Mouse (Mus musculus) forebrain, embryonic 12.5 days (tissue): ENCODE measurements around the gene Rb1. TPM values are rescaled to one million over a fixed set of nuclear protein-coding genes. Genes with fewer than 3 reads are reported as not detected.

Experiments
- ATAC-seq: fragments of 200-750 bp; cut with Nextera tagmentation; 2 replicates; pipeline ENCODE4 v1.8.0; 2017; ENCODE audit warnings: moderate TSS enrichment; ENCODE audit not compliant: low FRiP score
- H3K27ac ChIP-seq: fragments of 300-500 bp; sonication (generic); 2 replicates; pipeline ENCODE4 v1.5.1; 2016; ENCODE audit warnings: mild to moderate bottlenecking
- H3K27me3 ChIP-seq: fragments of 300-500 bp; sonication (generic); 2 replicates; pipeline ENCODE4 v1.6.1; 2016; ENCODE audit warnings: mild to moderate bottlenecking
- H3K36me3 ChIP-seq: fragments of 300-500 bp; sonication (generic); replicated peaks from 2 replicates; pipeline ENCODE4 v1.6.1; 2016; ENCODE audit warnings: mild to moderate bottlenecking
- H3K4me1 ChIP-seq: fragments of 300-500 bp; sonication (generic); 2 replicates; pipeline ENCODE4 v1.6.1; 2016
- H3K4me2 ChIP-seq: fragments of 300-500 bp; sonication (generic); 2 replicates; pipeline ENCODE4 v1.6.1; 2016; ENCODE audit warnings: mild to moderate bottlenecking, moderate library complexity
- H3K4me3 ChIP-seq: fragments of 300-500 bp; sonication (generic); replicated peaks from 2 replicates; pipeline ENCODE4 v1.5.1; 2016; ENCODE audit warnings: mild to moderate bottlenecking
- H3K9ac ChIP-seq: fragments of 300-500 bp; sonication (generic); 2 replicates; pipeline ENCODE4 v1.6.1; 2016; ENCODE audit warnings: mild to moderate bottlenecking
- H3K9me3 ChIP-seq: fragments of 300-500 bp; sonication (generic); 2 replicates; pipeline ENCODE4 v1.6.1; 2016
- WGBS: fragments of 180-500 bp; shearing (Covaris S2); methylation state at CpG from one replicate; pipeline ENCODE4 v1.1.7; 2016; 5-methylcytosine and 5-hydroxymethylcytosine counted together
- polyA plus RNA-seq: library from polyadenylated mRNA; unstranded; fragments of >200 nt; fragmentation: Nextera tagmentation; extraction: Ambion mirVana; gene quantifications from 2 replicates; pipeline ENCODE4 v1.2.1, GENCODE M21; 2016

The Rb1 gene
- polyA plus RNA-seq, 1 experiment from 2014 or later = 30.4 TPM

DNA sequence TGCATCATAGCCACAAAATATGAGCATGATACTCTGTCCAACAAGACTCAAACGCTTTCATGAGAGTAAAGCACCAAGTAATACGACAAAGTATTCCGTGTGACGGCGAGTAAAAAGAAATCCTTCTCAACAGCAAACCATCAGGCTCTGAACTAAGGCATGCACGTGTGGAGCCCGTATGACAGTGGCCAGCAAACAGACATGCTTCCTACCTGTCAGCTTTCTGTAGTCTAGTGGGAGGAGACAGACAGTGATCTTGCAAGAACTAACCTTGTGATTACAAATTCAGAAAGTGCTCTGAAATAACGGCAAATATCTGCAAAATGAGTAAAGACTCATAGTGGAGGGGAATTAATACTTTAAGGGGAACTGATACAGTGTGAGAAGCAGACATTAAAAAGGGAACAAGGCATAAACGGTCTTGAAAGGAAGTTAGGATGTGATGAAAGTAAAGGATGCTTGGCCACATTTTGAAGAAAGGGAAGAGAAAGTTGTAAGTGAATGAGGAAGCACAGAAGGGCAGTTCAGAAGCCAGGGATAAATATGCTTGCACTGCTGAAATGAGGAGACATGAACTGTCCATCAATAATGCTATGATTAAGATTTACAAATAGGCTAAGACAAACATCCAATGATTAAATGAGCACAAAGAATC is 103.2 kb downstream of the Rb1 start:
- WGBS = 92% methylated on average over 9 of the region's 9 CpGs
- H3K9me3 ChIP-seq = no peaks in the 10 kb centered on the region
- no peaks in the 10 kb centered on the region for H3K36me3 ChIP-seq
- H3K4me2 ChIP-seq = no peak overlapping the region
- H3K27ac ChIP-seq = no peak overlapping the region
- ATAC-seq = no peak
- peaks cover 7% of the 10 kb centered on the region for H3K4me1 ChIP-seq
- H3K9ac ChIP-seq = no peak overlapping the region
- H3K27me3 ChIP-seq = no peaks in the 10 kb centered on the region
- H3K4me3 ChIP-seq = no peak overlapping the region

DNA sequence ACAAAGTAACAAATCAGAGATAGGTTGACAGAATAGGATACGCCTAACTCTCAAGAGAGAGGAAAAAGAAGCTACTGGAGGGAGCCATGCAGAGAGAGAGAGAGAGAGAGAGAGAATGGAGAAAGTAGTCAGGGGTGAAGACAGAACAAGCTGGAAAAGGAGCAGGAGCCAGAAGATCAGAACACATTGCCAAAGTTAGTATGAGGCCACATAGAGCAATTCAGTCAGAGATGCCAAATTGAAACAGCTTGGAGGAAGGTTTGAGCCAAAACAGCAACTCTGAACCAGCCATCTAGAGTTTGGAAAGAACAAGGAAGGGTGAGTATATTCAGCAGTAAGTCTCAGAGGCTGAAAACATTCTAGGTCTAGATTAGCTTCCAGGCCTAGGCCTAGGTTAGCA is 108.6 kb downstream of the Rb1 start:
- Histone ChIP-seq H3K27me3 (no peaks in the 10 kb centered on the region), H3K4me3 (no peak overlapping the region), H3K36me3 (peaks cover 27% of the 10 kb centered on the region), H3K9me3 (no peaks in the 10 kb centered on the region), H3K9ac (no peak overlapping the region), H3K4me2 (no peak overlapping the region), H3K27ac (no peak overlapping the region), H3K4me1 (peaks cover 7% of the 10 kb centered on the region)
- ATAC-seq = no peak
- WGBS = 94% methylated on average over 1 of the region's 1 CpGs

GRCm38 (mm10) chr14:73211477-73211876 is 114.1 kb downstream of the Rb1 start:
- Histone ChIP-seq H3K36me3 (peaks cover 32% of the 10 kb centered on the region), H3K9me3 (no peaks in the 10 kb centered on the region), H3K4me2 (no peak overlapping the region), H3K27me3 (no peaks in the 10 kb centered on the region), H3K9ac (no peak overlapping the region), H3K4me3 (no peak overlapping the region), H3K27ac (no peak overlapping the region), H3K4me1 (no peaks in the 10 kb centered on the region)
- WGBS = 95% methylated on average over 5 of the region's 5 CpGs
- no peak for ATAC-seq

DNA sequence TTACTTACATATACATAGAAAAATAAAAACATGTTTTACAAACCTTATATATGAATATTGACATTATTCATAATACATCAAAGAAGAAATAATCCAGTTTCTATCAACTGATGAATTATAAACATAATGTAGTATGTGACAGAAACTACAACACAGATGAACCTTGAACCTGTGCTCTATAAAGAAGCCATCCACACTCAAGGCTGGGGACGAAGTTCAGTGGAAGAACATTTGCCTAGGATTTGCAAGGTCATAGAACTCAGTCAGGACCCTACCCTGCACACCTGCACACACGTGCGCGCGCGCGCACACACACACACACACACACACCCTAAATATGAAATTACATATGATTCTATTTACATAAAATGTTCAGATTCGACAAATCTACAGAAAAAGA is 115.4 kb downstream of the Rb1 start:
- peaks cover 23% of the 10 kb centered on the region for H3K36me3 ChIP-seq
- no peak overlapping the region for H3K27ac ChIP-seq
- no peaks in the 10 kb centered on the region for H3K4me1 ChIP-seq
- WGBS = 93% methylated on average over 8 of the region's 8 CpGs
- H3K4me2 ChIP-seq = no peak overlapping the region
- no peaks in the 10 kb centered on the region for H3K9me3 ChIP-seq
- H3K4me3 ChIP-seq = no peak overlapping the region
- no peak overlapping the region for H3K9ac ChIP-seq
- H3K27me3 ChIP-seq = no peaks in the 10 kb centered on the region
- ATAC-seq = no peak

DNA sequence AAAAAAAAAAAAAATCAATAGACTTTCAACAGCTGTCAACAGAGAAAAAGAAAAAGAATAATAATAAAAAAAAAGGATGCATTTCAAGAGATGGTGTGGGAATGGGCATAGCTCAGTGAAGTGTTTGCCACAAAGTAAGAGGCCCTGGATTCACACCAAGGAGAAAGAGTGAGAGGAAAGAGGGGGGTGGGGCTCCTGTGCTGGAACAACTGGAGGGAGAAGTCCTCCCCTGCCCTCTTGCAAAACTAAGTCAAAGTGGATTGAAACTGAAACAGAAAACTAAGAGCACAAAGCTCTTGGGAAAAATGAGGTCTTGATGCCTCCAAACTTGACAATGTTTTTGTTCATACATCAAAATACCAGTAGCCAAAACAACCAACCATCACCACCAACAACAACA is 116.4 kb downstream of the Rb1 start:
- no peak overlapping the region for H3K4me2 ChIP-seq
- no peaks in the 10 kb centered on the region for H3K9me3 ChIP-seq
- no peak overlapping the region for H3K4me3 ChIP-seq
- peaks cover 18% of the 10 kb centered on the region; the same call in 1 of the 2 replicates for H3K36me3 ChIP-seq
- H3K4me1 ChIP-seq = no peaks in the 10 kb centered on the region
- H3K9ac ChIP-seq = no peak overlapping the region
- H3K27ac ChIP-seq = no peak overlapping the region
- H3K27me3 ChIP-seq = no peaks in the 10 kb centered on the region
- ATAC-seq = no peak

- Histone ChIP-seq H3K4me1 (no peaks in the 10 kb centered on the region), H3K9me3 (no peaks in the 10 kb centered on the region), H3K9ac (no peak overlapping the region), H3K36me3 (peaks cover 5% of the 10 kb centered on the region; the same call in 1 of the 2 replicates), H3K4me3 (no peak overlapping the region), H3K4me2 (no peak overlapping the region), H3K27me3 (no peaks in the 10 kb centered on the region), H3K27ac (no peak overlapping the region)
- no peak for ATAC-seq
- WGBS = 90% methylated on average over 3 of the region's 3 CpGs
Observed at GRCm38 (mm10) chr14:73204016-73204415, 121.6 kb downstream of the Rb1 start.

- Histone ChIP-seq H3K9me3 (no peaks in the 10 kb centered on the region), H3K9ac (no peak overlapping the region), H3K27me3 (no peaks in the 10 kb centered on the region), H3K4me2 (no peak overlapping the region), H3K27ac (no peak overlapping the region), H3K36me3 (peaks cover 22% of the 10 kb centered on the region), H3K4me3 (no peak overlapping the region), H3K4me1 (no peaks in the 10 kb centered on the region)
- no peak for ATAC-seq
- 74% methylated on average over 3 of the region's 3 CpGs for WGBS
Observed at GRCm38 (mm10) chr14:73201447-73201846, 124.2 kb downstream of the Rb1 start.

GRCm38 (mm10) chr14:73199058-73199457 is 126.6 kb downstream of the Rb1 start:
- Histone ChIP-seq H3K36me3 (peaks cover 25% of the 10 kb centered on the region), H3K4me1 (no peaks in the 10 kb centered on the region), H3K27ac (no peak overlapping the region), H3K4me3 (no peak overlapping the region), H3K9ac (no peak overlapping the region), H3K4me2 (no peak overlapping the region), H3K9me3 (no peaks in the 10 kb centered on the region), H3K27me3 (no peaks in the 10 kb centered on the region)
- 61% methylated on average over 5 of the region's 5 CpGs for WGBS
- no peak for ATAC-seq

GRCm38 (mm10) chr14:73186875-73187274 is 138.7 kb downstream of the Rb1 start:
- peaks cover 42% of the 10 kb centered on the region for H3K36me3 ChIP-seq

GRCm38 (mm10) chr14:73181144-73181543 is 144.5 kb downstream of the Rb1 start:
- Histone ChIP-seq H3K36me3 (peaks cover 84% of the 10 kb centered on the region), H3K4me1 (no peaks in the 10 kb centered on the region), H3K9me3 (no peaks in the 10 kb centered on the region), H3K9ac (no peak overlapping the region), H3K27ac (no peak overlapping the region), H3K27me3 (no peaks in the 10 kb centered on the region), H3K4me3 (no peak overlapping the region), H3K4me2 (no peak overlapping the region)
- 71% methylated on average over 2 of the region's 2 CpGs for WGBS
- no peak for ATAC-seq

More at GRCm38 (mm10) chr14:73186875-73187274, 138.7 kb downstream of the Rb1 start:
- Histone ChIP-seq H3K4me1 (no peaks in the 10 kb centered on the region), H3K27ac (no peak overlapping the region), H3K9me3 (no peaks in the 10 kb centered on the region), H3K4me3 (no peak overlapping the region), H3K4me2 (no peak overlapping the region), H3K9ac (no peak overlapping the region), H3K27me3 (no peaks in the 10 kb centered on the region)
- no peak for ATAC-seq
- WGBS = 84% methylated on average over 7 of the region's 7 CpGs

DNA sequence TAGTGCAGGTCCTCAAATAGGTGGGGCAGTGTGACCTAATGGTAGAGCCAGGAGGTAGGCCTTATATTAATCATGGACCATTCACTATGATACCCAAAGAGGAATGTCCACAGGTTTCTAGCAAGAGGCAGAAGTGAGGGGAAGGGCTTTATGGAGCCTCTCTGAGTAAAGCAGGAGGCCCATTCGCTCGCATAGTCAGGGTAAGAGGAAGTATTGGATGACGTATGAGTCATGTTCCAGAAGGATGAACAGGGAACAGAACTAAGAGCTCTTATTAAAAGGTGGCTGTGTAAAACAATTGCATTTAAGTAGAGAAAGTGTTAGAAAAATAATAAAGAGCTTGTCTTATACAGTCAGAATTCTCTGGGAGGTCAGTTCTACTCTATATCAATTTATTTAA is 145.0 kb downstream of the Rb1 start:
- H3K27ac ChIP-seq = no peak overlapping the region
- H3K36me3 ChIP-seq = peaks cover 85% of the 10 kb centered on the region
- no peaks in the 10 kb centered on the region for H3K9me3 ChIP-seq
- H3K4me2 ChIP-seq = no peak overlapping the region
- WGBS = 85% methylated on average over 3 of the region's 3 CpGs
- no peak overlapping the region for H3K9ac ChIP-seq
- H3K27me3 ChIP-seq = no peaks in the 10 kb centered on the region
- no peak for ATAC-seq
- H3K4me1 ChIP-seq = no peaks in the 10 kb centered on the region
- no peak overlapping the region for H3K4me3 ChIP-seq

- Histone ChIP-seq H3K9ac (no peak overlapping the region), H3K27me3 (no peaks in the 10 kb centered on the region), H3K36me3 (peaks cover 87% of the 10 kb centered on the region), H3K4me2 (no peak overlapping the region), H3K4me3 (no peak overlapping the region), H3K27ac (no peak overlapping the region), H3K9me3 (no peaks in the 10 kb centered on the region), H3K4me1 (no peaks in the 10 kb centered on the region)
- ATAC-seq = no peak
- 85% methylated on average over 4 of the region's 4 CpGs for WGBS
Observed at GRCm38 (mm10) chr14:73179221-73179681, 146.4 kb downstream of the Rb1 start.

DNA sequence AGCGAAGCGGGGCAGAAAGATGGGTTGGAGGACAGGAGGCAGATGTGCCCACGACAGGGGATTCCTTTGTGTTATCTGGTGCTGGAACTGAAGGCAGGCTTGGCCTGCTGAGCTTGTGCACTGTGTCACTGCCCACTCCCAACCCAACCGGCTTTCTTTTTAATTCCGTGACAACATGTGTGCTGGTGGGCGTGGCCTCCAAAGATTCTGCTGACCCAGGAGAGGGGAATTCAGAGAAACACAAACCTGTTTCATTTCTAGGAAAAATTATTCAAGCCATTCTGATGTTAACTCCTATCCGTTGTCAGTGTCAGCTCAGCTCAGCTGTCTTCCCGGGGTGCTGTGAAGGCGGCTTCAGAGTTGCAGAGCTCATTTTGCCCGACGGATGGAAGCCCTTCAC is 147.7 kb downstream of the Rb1 start:
- Histone ChIP-seq H3K9me3 (no peaks in the 10 kb centered on the region), H3K4me3 (no peak overlapping the region), H3K4me1 (no peaks in the 10 kb centered on the region), H3K4me2 (no peak overlapping the region), H3K27ac (no peak overlapping the region), H3K9ac (no peak overlapping the region), H3K27me3 (no peaks in the 10 kb centered on the region), H3K36me3 (peaks cover 92% of the 10 kb centered on the region)
- ATAC-seq = no peak
- 91% methylated on average over 11 of the region's 11 CpGs for WGBS
